Mouse (Mus musculus) G1E (cell line): ENCODE measurements around the gene Elane. TPM values are rescaled to one million over a fixed set of nuclear protein-coding genes. Genes with fewer than 3 reads are reported as not detected.

Source experiments
- ATAC-seq: 2 replicates; pipeline ENCODE4 v1.8.0; 2016; ENCODE audit warnings: mild to moderate bottlenecking; ENCODE audit not compliant: insufficient number of reproducible peaks, poor library complexity, low FRiP score, severe bottlenecking; ENCODE audit errors: extremely low read depth
- DNase-seq: peaks from one replicate; pipeline ENCODE4 v3.0.0; 2012; ENCODE audit warnings: low spot score
- H3K27me3 ChIP-seq: 2 replicates; pipeline ENCODE4 v1.6.1; 2012; ENCODE audit warnings: mild to moderate bottlenecking, low read length, inconsistent platforms; ENCODE audit not compliant: insufficient read depth
- H3K36me3 ChIP-seq: replicated peaks from 2 replicates; pipeline ENCODE3; 2012; ENCODE audit warnings: mild to moderate bottlenecking, inconsistent platforms
- H3K4me1 ChIP-seq: 2 replicates; pipeline ENCODE4 v1.6.1; 2012; ENCODE audit warnings: low read depth, low read length, inconsistent platforms, mixed read lengths; ENCODE audit not compliant: insufficient read depth
- H3K4me3 ChIP-seq: 2 replicates; pipeline ENCODE4 v1.5.1; 2012; ENCODE audit warnings: low read depth, mild to moderate bottlenecking, inconsistent platforms, low read length, moderate library complexity, mixed read lengths
- H3K9me3 ChIP-seq: replicated peaks from 2 replicates; pipeline ENCODE4 v1.6.1; 2012; ENCODE audit warnings: inconsistent platforms
- CTCF ChIP-seq: IDR thresholded peaks from 2 replicates; pipeline ENCODE4 v1.5.1; 2012; ENCODE audit warnings: low read depth, low read length, inconsistent platforms, mixed read lengths
- GATA1 ChIP-seq: IDR thresholded peaks from 2 replicates; pipeline ENCODE4 v1.6.1; 2012; ENCODE audit warnings: borderline replicate concordance, low read length, inconsistent platforms, mixed read lengths
- GATA2 ChIP-seq: IDR thresholded peaks from 2 replicates; pipeline ENCODE4 v1.6.1; 2012; ENCODE audit warnings: low read depth, low read length, inconsistent platforms, borderline replicate concordance
- POLR2AphosphoS5 ChIP-seq: IDR thresholded peaks from 2 replicates; pipeline ENCODE4 v1.6.1; 2012; ENCODE audit warnings: low read depth, low read length, inconsistent platforms; ENCODE audit not compliant: insufficient replicate concordance
- TAL1 ChIP-seq: conservative IDR thresholded peaks from 2 replicates; pipeline ENCODE4 v1.6.1; 2012; ENCODE audit warnings: low read depth, low read length, inconsistent platforms, mixed read lengths
- polyA plus RNA-seq: library from polyadenylated mRNA; stranded (reverse); fragments of >175 nt; gene quantifications from 2 replicates; pipeline ENCODE4 v1.2.3, GENCODE M21; 2012
- total RNA-seq, 2 experiments: library from RNA; stranded (forward) in 1 of 2; stranded (reverse) in 1 of 2; fragments of 200-1000 nt in 1 of 2; fragments of >200 nt in 1 of 2; fragmentation: Nextera tagmentation in 1 of 2; gene quantifications; 2 replicates each; pipeline ENCODE4 v1.2.3; 2014 to 2017

Elane gene
- total and polyA plus RNA-seq, 3 experiments: 1.1 TPM; not detected in 2

GRCm38 (mm10) chr10:79896814-79897213, 10.8 kb downstream of the Elane start:
- no peak for DNase-seq
- Histone ChIP-seq H3K27me3 (peaks cover 5% of the 10 kb centered on the region; the same call in 1 of the 2 replicates), H3K36me3 (peaks cover 81% of the 10 kb centered on the region), H3K9me3 (no peaks in the 10 kb centered on the region), H3K4me3 (no peak overlapping the region), H3K4me1 (peaks cover 32% of the 10 kb centered on the region)
- TF ChIP-seq TAL1 (no peak), GATA2 (no peak), GATA1 (no peak), CTCF (no peak), POLR2AphosphoS5 (no peak)
- ATAC-seq: no peak

- TF ChIP-seq TAL1 (no peak), GATA2 (no peak), POLR2AphosphoS5 (no peak), CTCF (no peak), GATA1 (no peak)
- Histone ChIP-seq H3K27me3 (no peaks in the 10 kb centered on the region; the same call in 1 of the 2 replicates), H3K36me3 (peaks cover 88% of the 10 kb centered on the region), H3K4me3 (no peak overlapping the region), H3K4me1 (peaks cover 29% of the 10 kb centered on the region), H3K9me3 (no peaks in the 10 kb centered on the region)
- DNase-seq (no peak), ATAC-seq (no peak)
These were observed 11.5 kb downstream of the Elane start for GRCm38 (mm10) chr10:79897316-79898245.

DNA sequence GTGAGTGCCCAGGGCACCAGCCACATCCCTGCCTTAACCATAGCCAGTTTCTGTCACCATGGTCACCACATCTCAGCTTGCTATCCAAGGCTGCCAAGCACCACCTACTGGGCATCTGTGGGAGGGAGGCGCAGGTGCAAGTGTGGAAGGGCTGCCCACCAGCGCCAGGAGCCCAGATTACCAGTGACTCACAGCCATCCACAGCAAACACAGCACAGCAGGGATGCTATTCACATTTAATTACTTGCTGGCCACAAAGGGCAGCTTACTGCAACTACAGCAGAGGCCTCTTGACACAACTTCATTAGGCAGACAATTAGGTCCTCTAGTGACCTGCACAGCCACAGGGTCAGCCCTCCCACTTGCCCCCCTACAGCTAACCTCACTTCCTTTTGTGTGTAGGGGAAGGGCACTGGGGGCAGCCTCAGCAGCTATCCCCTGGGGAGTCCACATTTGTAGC, 14.9 kb downstream of the Elane start:
- ATAC-seq: no peak
- Histone ChIP-seq H3K9me3 (no peaks in the 10 kb centered on the region), H3K36me3 (peaks cover 92% of the 10 kb centered on the region), H3K4me3 (no peak overlapping the region), H3K4me1 (peaks cover 29% of the 10 kb centered on the region), H3K27me3 (no peaks in the 10 kb centered on the region; the same call in 1 of the 2 replicates)
- DNase-seq: no peak
- TF ChIP-seq CTCF (no peak), GATA1 (no peak), TAL1 (no peak), GATA2 (no peak), POLR2AphosphoS5 (no peak)

GRCm38 (mm10) chr10:79906712-79907111, 20.7 kb downstream of the Elane start:
- peaks cover 80% of the 10 kb centered on the region for H3K36me3 ChIP-seq
- H3K4me1 ChIP-seq: peaks cover 39% of the 10 kb centered on the region
- DNase-seq: no peak
- no peaks in the 10 kb centered on the region for H3K27me3 ChIP-seq
- ATAC-seq: no peak
- H3K4me3 ChIP-seq: no peak overlapping the region
- no peak for TF ChIP-seq TAL1
- no peak for TF ChIP-seq POLR2AphosphoS5
- no peak for TF ChIP-seq GATA1
- no peak for TF ChIP-seq CTCF
- TF ChIP-seq GATA2: no peak
- H3K9me3 ChIP-seq: no peaks in the 10 kb centered on the region

DNA sequence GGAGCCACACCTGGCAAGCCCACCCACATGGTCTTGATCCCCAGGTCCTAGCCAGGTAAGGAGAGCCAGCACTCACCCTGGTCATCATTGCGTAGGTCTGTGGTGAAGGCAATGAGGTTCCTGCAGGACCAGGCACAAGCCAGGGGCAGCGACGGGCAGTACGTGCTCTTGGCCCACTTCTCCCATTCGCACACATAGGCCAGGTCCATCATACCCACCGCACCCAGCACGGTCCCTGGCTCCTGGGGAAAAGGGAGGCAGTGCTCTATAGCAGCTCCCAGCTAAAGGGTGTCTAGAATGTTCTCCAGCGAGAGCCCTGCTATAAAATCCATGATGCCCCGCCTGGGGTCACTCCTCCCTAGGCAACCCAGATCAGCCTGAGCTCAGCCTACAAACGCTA, 21.4 kb downstream of the Elane start:
- peaks cover 80% of the 10 kb centered on the region for H3K36me3 ChIP-seq
- DNase-seq (no peak), ATAC-seq (no peak)
- H3K9me3 ChIP-seq: no peaks in the 10 kb centered on the region
- H3K4me1 ChIP-seq: peaks cover 45% of the 10 kb centered on the region
- H3K27me3 ChIP-seq: no peaks in the 10 kb centered on the region
- peak overlapping the region; percentile 15; the same call in 1 of the 2 replicates for H3K4me3 ChIP-seq
- no peak for TF ChIP-seq TAL1
- no peak for TF ChIP-seq GATA1
- no peak for TF ChIP-seq POLR2AphosphoS5
- no peak for TF ChIP-seq GATA2
- no peak for TF ChIP-seq CTCF

DNA sequence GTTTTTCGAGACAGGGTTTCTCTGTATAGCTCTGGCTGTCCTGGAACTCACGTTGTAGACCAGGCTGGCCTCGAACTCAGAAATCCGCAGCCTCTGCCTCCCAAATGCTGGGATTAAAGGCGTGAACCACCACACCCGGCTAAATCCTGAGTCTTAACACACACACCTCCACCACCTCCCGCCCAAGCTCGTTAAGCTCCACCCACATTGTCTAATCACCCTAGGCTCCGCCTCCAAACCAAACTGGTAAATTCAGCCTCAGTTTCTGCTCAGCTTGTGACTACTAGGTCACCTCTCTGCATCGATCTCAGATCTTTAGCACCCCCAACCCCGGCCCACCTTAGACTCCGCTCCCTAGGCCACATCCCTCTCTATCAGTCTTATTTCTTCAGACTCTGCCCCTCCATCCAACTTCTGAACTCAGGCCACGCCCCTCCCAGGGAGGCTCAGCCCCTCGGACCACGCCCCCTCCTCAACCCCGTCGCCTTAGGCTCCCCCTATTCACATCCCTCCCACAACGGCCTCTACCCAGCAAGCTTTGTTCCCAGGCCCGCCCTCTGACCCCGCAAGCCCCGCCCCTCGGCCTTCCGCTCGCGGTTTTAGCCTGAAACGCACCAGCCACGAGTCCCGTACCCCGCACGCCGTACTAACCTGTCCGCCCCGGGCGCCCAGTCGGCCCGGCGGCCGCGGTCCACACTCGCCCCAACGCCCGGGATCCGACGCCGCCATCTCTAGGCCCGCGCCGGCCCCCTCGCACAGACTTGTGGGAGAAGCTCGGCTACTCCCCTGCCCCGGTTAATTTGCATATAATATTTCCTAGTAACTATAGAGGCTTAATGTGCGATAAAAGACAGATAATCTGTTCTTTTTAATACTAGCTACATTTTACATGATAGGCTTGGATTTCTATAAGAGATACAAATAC, 22.4 kb downstream of the Elane start, which contains the start of gene Med16:
TSS of gene Med16 (minus strand) at position 757 of the 925 bp plus-strand sequence.
- Histone ChIP-seq H3K36me3 (peaks cover 80% of the 10 kb centered on the region), H3K9me3 (no peaks in the 10 kb centered on the region), H3K4me3 (peak within 1 kb of the TSS; percentile 79), H3K27me3 (no peaks in the 10 kb centered on the region), H3K4me1 (peaks cover 51% of the 10 kb centered on the region)
- TF ChIP-seq POLR2AphosphoS5 (no peak), GATA2 (no peak), CTCF (no peak), GATA1 (no peak), TAL1 (no peak)
- ATAC-seq: peak; percentile 95
- DNase-seq: peak; percentile 98
